12 mouse cellular contexts compared by ENCODE assay signal in the genomic region with DNA sequence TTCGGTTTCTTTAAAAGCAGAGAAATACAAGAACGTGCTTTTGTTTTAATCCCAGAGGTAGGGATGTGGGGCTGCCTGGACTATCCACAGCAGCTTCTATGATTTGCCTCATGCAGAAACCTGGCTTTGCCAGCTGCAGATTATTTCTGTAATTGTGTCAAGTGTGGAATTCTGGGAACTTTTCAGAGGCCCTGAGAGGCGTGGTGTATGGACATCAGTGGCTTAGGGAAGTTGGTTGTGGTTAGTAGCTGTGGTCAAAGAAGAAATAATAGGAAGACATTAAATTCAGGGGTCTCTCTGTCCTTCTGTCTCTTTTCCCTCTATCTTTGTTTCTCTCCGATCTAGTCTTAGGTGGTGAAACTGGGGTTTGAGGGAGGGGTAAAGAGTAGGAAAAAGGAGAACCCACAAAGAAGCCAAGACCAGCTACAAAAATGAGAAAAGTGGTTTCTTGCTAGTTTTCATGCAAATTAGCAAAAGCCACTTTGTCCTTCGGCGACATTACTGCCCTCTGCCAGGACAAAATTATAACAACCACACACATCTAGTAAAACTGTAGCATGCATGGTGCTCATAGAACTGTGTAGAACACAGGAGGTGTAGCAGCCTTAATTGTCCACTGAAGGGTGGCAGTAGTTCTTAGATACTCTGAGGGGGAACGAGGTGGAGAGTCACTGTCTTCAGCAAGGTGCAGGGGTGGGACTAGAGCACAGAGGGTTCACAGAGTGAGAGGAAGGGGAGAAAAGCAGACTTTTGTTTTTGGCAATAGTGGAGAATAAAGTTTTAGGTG.
DNase-seq lines count a peak whose midpoint lies in the region; ATAC-seq and TF ChIP-seq lines count a peak whose summit lies in the region.
"Had no signal": no experiment of that assay in that cellular context is flagged by ENCODE, and none has a peak within 500 bp of the region (broad histone marks: within the 10 kb centered on the region; RNA-seq: fewer than 3 reads in every experiment).

No protein-coding gene starts in this region.

- H3K4me2 ChIP-seq in forebrain, postnatal 0 days (ENCODE audit: low read depth): no peak overlapping the region
- H3K4me2 ChIP-seq in myocyte (ENCODE audit: low read depth): peak overlapping the region; percentile 6
- H3K4me2 ChIP-seq: embryonic facial prominence, embryonic 12.5 days; forebrain, embryonic 12.5 days; heart, embryonic 12.5 days; hindbrain, embryonic 15.5 days had no signal

- no peak overlapping the region for H3K9ac ChIP-seq in forebrain, postnatal 0 days
- H3K9ac ChIP-seq: embryonic facial prominence, embryonic 12.5 days; forebrain, embryonic 12.5 days; heart, embryonic 12.5 days; hindbrain, embryonic 15.5 days had no signal

- no peak for TF ChIP-seq POLR2A in myocyte (IDR thresholded peaks at IDR 0.05; ENCODE audit: insufficient read length, low read depth)

- no peaks in the 10 kb centered on the region for H3K27me3 ChIP-seq in forebrain, embryonic 10.5 days (ENCODE audit: poor library complexity, severe bottlenecking)
- no peaks in the 10 kb centered on the region for H3K27me3 ChIP-seq in forebrain, postnatal 0 days (ENCODE audit: insufficient read depth, low read length)
- H3K27me3 ChIP-seq in myocyte (ENCODE audit: control insufficient read depth, insufficient read depth, insufficient read length): no peaks in the 10 kb centered on the region
- H3K27me3 ChIP-seq: embryonic facial prominence, embryonic 12.5 days; forebrain, embryonic 12.5 days; heart, embryonic 12.5 days; hindbrain, embryonic 15.5 days had no signal

- DNase-seq in forebrain, embryonic 10.5 days (ENCODE audit: extremely low spot score, low spot score): peak; percentile 5
- no peak for DNase-seq in forebrain, postnatal 0 days
- DNase-seq in 416B (ENCODE audit: low read depth): peak; percentile 66
- DNase-seq in thymus, postnatal 25 days: no peak
- no peak for DNase-seq in frontal cortex, postnatal 36 days (ENCODE audit: low spot score in 2 of 2)

- H3K79me2 ChIP-seq in myocyte (ENCODE audit: control insufficient read depth, insufficient read depth): no peaks in the 10 kb centered on the region

- H3K36me3 ChIP-seq in forebrain, embryonic 10.5 days (replicated peaks): no peaks in the 10 kb centered on the region
- no peaks in the 10 kb centered on the region for H3K36me3 ChIP-seq in forebrain, postnatal 0 days (ENCODE audit: insufficient read depth)
- no peaks in the 10 kb centered on the region for H3K36me3 ChIP-seq in myocyte (ENCODE audit: control insufficient read depth, insufficient read depth)
- H3K36me3 ChIP-seq: embryonic facial prominence, embryonic 12.5 days; forebrain, embryonic 12.5 days; heart, embryonic 12.5 days; hindbrain, embryonic 15.5 days had no signal

- ATAC-seq in forebrain, postnatal 0 days: no peak
- peak; percentile 40 for ATAC-seq in common myeloid progenitor, adult 5-6 weeks (replicated peaks; ENCODE audit: low read depth, poor library complexity, severe bottlenecking)
- ATAC-seq: forebrain, embryonic 16.5 days had no signal

- H3K9me3 ChIP-seq in forebrain, embryonic 10.5 days: no peaks in the 10 kb centered on the region; the same call in 1 of the 2 replicates
- no peaks in the 10 kb centered on the region for H3K9me3 ChIP-seq in forebrain, postnatal 0 days (ENCODE audit: low read length)
- H3K9me3 ChIP-seq: forebrain, embryonic 12.5 days; hindbrain, embryonic 15.5 days had no signal

- H3K4me3 ChIP-seq in forebrain, embryonic 10.5 days: no peak overlapping the region
- no peak overlapping the region for H3K4me3 ChIP-seq in forebrain, postnatal 0 days (ENCODE audit: low read depth, low read length)
- no peak overlapping the region for H3K4me3 ChIP-seq in myocyte
- H3K4me3 ChIP-seq: embryonic facial prominence, embryonic 12.5 days; forebrain, embryonic 12.5 days; heart, embryonic 12.5 days; hindbrain, embryonic 15.5 days had no signal

- no peak overlapping the region for H3ac ChIP-seq in myocyte (ENCODE audit: control insufficient read depth, insufficient read length)

- no peak for TF ChIP-seq CTCF in forebrain, postnatal 0 days (IDR thresholded peaks at IDR 0.05; ENCODE audit: low read depth)

- H3K27ac ChIP-seq in forebrain, embryonic 10.5 days: no peak overlapping the region
- H3K27ac ChIP-seq in forebrain, postnatal 0 days (ENCODE audit: low read depth, low read length): no peak overlapping the region
- H3K27ac ChIP-seq: embryonic facial prominence, embryonic 12.5 days; forebrain, embryonic 12.5 days; hindbrain, embryonic 15.5 days had no signal

- no peaks in the 10 kb centered on the region for H3K4me1 ChIP-seq in forebrain, embryonic 10.5 days
- H3K4me1 ChIP-seq in forebrain, postnatal 0 days (ENCODE audit: insufficient read depth): no peaks in the 10 kb centered on the region
- H3K4me1 ChIP-seq: embryonic facial prominence, embryonic 12.5 days; forebrain, embryonic 12.5 days; hindbrain, embryonic 15.5 days had no signal

- WGBS in forebrain, embryonic 10.5 days: 84% methylated on average over 7 of the region's 7 CpGs
- WGBS in forebrain, postnatal 0 days: 82% methylated on average over 7 of the region's 7 CpGs

TF ChIP-seq in myocyte, 11 proteins besides CTCF, POLR2A, EP300 and RAD21:
- no peak for TF ChIP-seq TCF12 (IDR thresholded peaks at IDR 0.05; ENCODE audit: insufficient read depth, poor library complexity, severe bottlenecking)
- TF ChIP-seq USF1 (IDR thresholded peaks at IDR 0.05; ENCODE audit: low read depth): no peak
- TF ChIP-seq MYOG (IDR thresholded peaks at IDR 0.05; ENCODE audit: control insufficient read depth in 1 of 3, insufficient read depth in 1 of 3, insufficient read length in 2 of 3, low read depth in 2 of 3): no peak
- TF ChIP-seq TCF3 (IDR thresholded peaks at IDR 0.05; ENCODE audit: insufficient read length, low read depth): no peak
- no peak for TF ChIP-seq MAX (IDR thresholded peaks at IDR 0.05; ENCODE audit: low read depth)
- TF ChIP-seq POLR2AphosphoS2 (IDR thresholded peaks at IDR 0.05; ENCODE audit: insufficient read length, low read depth): no peak
- TF ChIP-seq REST (IDR thresholded peaks at IDR 0.05; ENCODE audit: insufficient read depth, insufficient read length): no peak
- no peak for TF ChIP-seq SRF (IDR thresholded peaks at IDR 0.05; ENCODE audit: control insufficient read depth, insufficient read length, low read depth)
TF ChIP-seq in myocyte: peak in this region for 0.

Comparison
In these comparisons a context has a peak if more than half of its experiments do, and no peak if none do; other contexts are left out.
1. DNase-seq: peak in forebrain, embryonic 10.5 days (single experiment) and 416B (single experiment); none in forebrain, postnatal 0 days (single experiment), thymus, postnatal 25 days (single experiment) and frontal cortex, postnatal 36 days (0 of 2).